Mouse (Mus musculus) MEL (cell line): Measurements from ENCODE around the gene Mettl1.

Source experiments
- CTCF ChIP-seq, 3 experiments: IDR thresholded peaks in 2 of 3; conservative IDR thresholded peaks in 1 of 3; 2 replicates each; pipeline ENCODE4 v1.5.1; 2011 to 2012; ENCODE audit warnings: low read length in 3 of 3, low read depth in 2 of 3, mild to moderate bottlenecking in 2 of 3, improper control_type of control experiment in 1 of 3, inconsistent platforms in 1 of 3, mixed read lengths in 1 of 3, moderate library complexity in 1 of 3; ENCODE audit not compliant: control insufficient read depth in 1 of 3, insufficient read depth in 1 of 3, poor library complexity in 1 of 3, severe bottlenecking in 1 of 3
- EP300 ChIP-seq, 2 experiments: IDR thresholded peaks; 2 replicates each; pipeline ENCODE4 v1.6.1; 2011; ENCODE audit warnings: improper control_type of control experiment in 2 of 2, low read length in 2 of 2, low read depth in 1 of 2, mild to moderate bottlenecking in 1 of 2
- ETS1 ChIP-seq: IDR thresholded peaks from 2 replicates; pipeline ENCODE4 v1.6.1; 2012; ENCODE audit warnings: low read depth, mild to moderate bottlenecking, inconsistent platforms, low read length, improper control_type of control experiment, moderate library complexity
- MEF2A ChIP-seq: IDR thresholded peaks from 2 replicates; pipeline ENCODE4 v1.6.1; 2014; ENCODE audit warnings: low read depth, mild to moderate bottlenecking, inconsistent platforms, low read length, improper control_type of control experiment; ENCODE audit not compliant: poor library complexity, insufficient replicate concordance, severe bottlenecking; ENCODE audit errors: extremely low read depth
- MYC ChIP-seq: IDR thresholded peaks from 2 replicates; pipeline ENCODE4 v1.6.1; 2011; ENCODE audit warnings: low read depth, mild to moderate bottlenecking, low read length, improper control_type of control experiment, moderate library complexity
- RAD21 ChIP-seq: IDR thresholded peaks from 2 replicates; pipeline ENCODE4 v1.6.1; 2011; ENCODE audit warnings: mild to moderate bottlenecking, low read depth, low read length, improper control_type of control experiment
- TCF12 ChIP-seq: IDR thresholded peaks from 2 replicates; pipeline ENCODE4 v1.6.1; 2014; ENCODE audit warnings: low read depth, mild to moderate bottlenecking, inconsistent platforms, low read length, improper control_type of control experiment, moderate library complexity
- ZC3H11A ChIP-seq: IDR thresholded peaks from 2 replicates; pipeline ENCODE4 v1.6.1; 2012; ENCODE audit warnings: low read depth, mild to moderate bottlenecking, inconsistent platforms, low read length, improper control_type of control experiment

- TF ChIP-seq CTCF (IDR thresholded peaks at IDR 0.05 in 2 of 3, conservative IDR thresholded peaks at IDR 0.05 in 1 of 3; ENCODE audit: control insufficient read depth in 1 of 3, insufficient read depth in 1 of 3, low read depth in 2 of 3, low read length in 3 of 3, poor library complexity in 1 of 3, severe bottlenecking in 1 of 3) (no peak), MYC (peak; percentile 66), RAD21 (no peak), EP300 (IDR thresholded peaks at IDR 0.05; ENCODE audit: low read depth in 1 of 2, low read length in 2 of 2) (no peak), ZC3H11A (no peak), TCF12 (peak; percentile 38; the same call in 1 of the 2 replicates), MEF2A (no peak), ETS1 (0 out of 2 replicates have a peak, but pooled peaks have one; percentile 30)
These were observed 29.2 kb downstream of the Mettl1 start, which contains the start of gene Tspan31 for GRCm38 (mm10) chr10:127070190-127071121.
